Mouse (Mus musculus): ENCODE data around the gene Rimbp2.

GRCm38 (mm10) chr5:128932776-128933175 is 20.5 kb downstream of the Rimbp2 start:
- TF ChIP-seq EP300 (IDR thresholded peaks at IDR 0.05; ENCODE audit: low read length) (no peak), POLR2A (IDR thresholded peaks at IDR 0.05; ENCODE audit: low read depth, low read length) (no peak), CTCF (conservative IDR thresholded peaks at IDR 0.05 in 1 of 2, IDR thresholded peaks at IDR 0.05 in 1 of 2; ENCODE audit: low read depth in 2 of 2, low read length in 2 of 2) (no peak), ELF1 (IDR thresholded peaks at IDR 0.05; ENCODE audit: low read depth, low read length) (no peak), ZC3H11A (IDR thresholded peaks at IDR 0.05; ENCODE audit: low read depth, low read length) (no peak), TCF12 (IDR thresholded peaks at IDR 0.05; ENCODE audit: low read depth, low read length) (no peak), USF1 (IDR thresholded peaks at IDR 0.05; ENCODE audit: low read depth, low read length) (no peak), RCOR1 (conservative IDR thresholded peaks at IDR 0.05; ENCODE audit: low read depth, low read length) (no peak), MAFK (IDR thresholded peaks at IDR 0.05; ENCODE audit: insufficient replicate concordance, low read length) (no peak)
